Mouse (Mus musculus): Measurements from ENCODE around the gene Cilp2.

Gene Cilp2

GRCm38 (mm10) chr8:69901484-69902162, 14.1 kb upstream of the Cilp2 start:
- DNase-seq (ENCODE audit: low spot score in 2 of 2), result peak; percentile 98 to 99

GRCm38 (mm10) chr8:69900895-69901451, 13.5 kb upstream of the Cilp2 start:
- no peak for DNase-seq (ENCODE audit: low spot score in 2 of 2)

- no peak for DNase-seq (ENCODE audit: low spot score in 2 of 2)
Measured at GRCm38 (mm10) chr8:69899876-69900275, 12.4 kb upstream of the Cilp2 start.

GRCm38 (mm10) chr8:69897857-69898256, 10.4 kb upstream of the Cilp2 start:
- DNase-seq (ENCODE audit: low spot score in 2 of 2), result no peak

- no peak for DNase-seq (ENCODE audit: low spot score in 2 of 2)
Measured at GRCm38 (mm10) chr8:69895772-69896451, 8.4 kb upstream of the Cilp2 start.

GRCm38 (mm10) chr8:69894836-69895332, 7.4 kb upstream of the Cilp2 start:
- no peak for DNase-seq (ENCODE audit: low spot score in 2 of 2)

- peak in 1 of 2 experiments; percentile 38 for DNase-seq (ENCODE audit: low spot score in 2 of 2)
Measured at GRCm38 (mm10) chr8:69893863-69894262, 6.4 kb upstream of the Cilp2 start.

GRCm38 (mm10) chr8:69890813-69891241, 3.3 kb upstream of the Cilp2 start:
- peak in 1 of 2 experiments; percentile 40 for DNase-seq (ENCODE audit: low spot score in 2 of 2)

GRCm38 (mm10) chr8:69888902-69889301, 1.4 kb upstream of the Cilp2 start:
- no peak for DNase-seq (ENCODE audit: low spot score in 2 of 2)

GRCm38 (mm10) chr8:69888244-69888866, 868 bp upstream of the Cilp2 start:
- no peak for DNase-seq (ENCODE audit: low spot score in 2 of 2)

- DNase-seq (ENCODE audit: low spot score in 2 of 2), result no peak
Measured at GRCm38 (mm10) chr8:69884141-69884540, 3.3 kb downstream of the Cilp2 start.

GRCm38 (mm10) chr8:69882833-69883600, 4.5 kb downstream of the Cilp2 start:
- no peak for DNase-seq (ENCODE audit: low spot score in 2 of 2)

- DNase-seq (ENCODE audit: low spot score in 2 of 2), result peak in 1 of 2 experiments; percentile 67
Measured at GRCm38 (mm10) chr8:69882021-69882756, 5.3 kb downstream of the Cilp2 start.

GRCm38 (mm10) chr8:69881261-69881865, 6.1 kb downstream of the Cilp2 start:
- no peak for DNase-seq (ENCODE audit: low spot score in 2 of 2)

GRCm38 (mm10) chr8:69880841-69881240, 6.6 kb downstream of the Cilp2 start:
- DNase-seq (ENCODE audit: low spot score in 2 of 2), result no peak

- DNase-seq (ENCODE audit: low spot score in 2 of 2), result no peak
Measured at GRCm38 (mm10) chr8:69879678-69880077, 7.8 kb downstream of the Cilp2 start.

- no peak for DNase-seq (ENCODE audit: low spot score in 2 of 2)
Measured at GRCm38 (mm10) chr8:69877992-69878391, 9.5 kb downstream of the Cilp2 start.

- no peak for DNase-seq (ENCODE audit: low spot score in 2 of 2)
Measured at GRCm38 (mm10) chr8:69877396-69877795, 10.1 kb downstream of the Cilp2 start.

- no peak for DNase-seq (ENCODE audit: low spot score in 2 of 2)
Measured at GRCm38 (mm10) chr8:69876967-69877366, 10.5 kb downstream of the Cilp2 start.

- no peak for DNase-seq (ENCODE audit: low spot score in 2 of 2)
Measured at GRCm38 (mm10) chr8:69876097-69876496, 11.4 kb downstream of the Cilp2 start.

Data from urinary bladder, postnatal 36 days (tissue).